Mouse (Mus musculus): ENCODE data around the gene Gpr85.

- TF ChIP-seq CTCF (IDR thresholded peaks at IDR 0.05; ENCODE audit: low read depth, low read length) = no peak
- TF ChIP-seq POLR2A (IDR thresholded peaks at IDR 0.05; ENCODE audit: insufficient read depth, low read length) = no peak
- no peak for TF ChIP-seq EP300 (IDR thresholded peaks at IDR 0.05; ENCODE audit: insufficient read depth, low read depth, low read length)
Observed at GRCm38 (mm10) chr6:13839345-13840054, at the start of gene Gpr85.
